Mouse (Mus musculus) cerebellum, adult 8-10 months (tissue): ENCODE measurements around the gene Tex19.2.
"Not testable (repeated sequence)": the region's sequence is repeated elsewhere in the genome, so short reads cannot be mapped to it uniquely, and the experiment has no call there.

Source experiments
- DNase-seq: peaks from one replicate; pipeline ENCODE4 v3.0.0; 2022

Tex19.2 gene

DNA sequence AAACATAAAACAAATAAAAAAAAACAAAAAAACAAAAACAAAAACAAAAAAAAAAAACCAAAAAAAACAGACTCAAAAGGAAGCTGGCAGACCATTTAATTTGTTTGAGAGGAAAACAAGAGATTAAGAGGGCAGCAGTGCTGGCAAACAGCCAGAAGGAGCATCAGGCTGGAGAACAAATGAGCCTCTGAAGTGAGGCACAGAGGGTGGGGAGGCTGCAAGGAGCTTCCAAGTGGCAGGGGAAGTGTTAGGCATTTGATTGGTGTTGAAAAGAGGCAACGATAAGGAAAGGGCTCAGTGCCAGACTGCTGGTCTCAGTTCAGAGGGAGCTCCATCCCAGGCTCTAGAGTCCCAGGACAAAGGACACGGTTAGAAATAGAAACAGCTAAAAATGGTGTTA lies 8.5 kb downstream of the Tex19.2 start:
- DNase-seq: peak; percentile 17

DNA sequence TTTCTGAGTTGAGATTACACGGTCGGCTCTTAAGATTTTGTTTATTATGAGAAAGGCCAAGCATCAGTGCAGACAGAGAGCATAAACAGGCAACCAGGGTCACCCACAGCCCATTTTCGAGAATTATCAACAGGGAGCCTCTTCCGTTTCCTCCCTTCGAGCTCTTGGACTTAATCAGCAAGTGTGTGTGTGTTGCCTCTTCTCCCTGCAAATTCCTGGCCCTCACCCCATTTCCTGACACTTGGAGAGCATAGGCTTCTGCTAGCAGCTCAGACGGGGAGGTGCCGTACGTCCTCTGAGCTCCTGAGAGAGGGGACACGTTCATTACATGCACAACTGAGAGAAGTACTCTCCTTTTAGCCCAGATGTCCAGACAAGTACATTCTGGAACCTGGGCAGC lies 10.4 kb downstream of the Tex19.2 start:
- DNase-seq: no peak

DNA sequence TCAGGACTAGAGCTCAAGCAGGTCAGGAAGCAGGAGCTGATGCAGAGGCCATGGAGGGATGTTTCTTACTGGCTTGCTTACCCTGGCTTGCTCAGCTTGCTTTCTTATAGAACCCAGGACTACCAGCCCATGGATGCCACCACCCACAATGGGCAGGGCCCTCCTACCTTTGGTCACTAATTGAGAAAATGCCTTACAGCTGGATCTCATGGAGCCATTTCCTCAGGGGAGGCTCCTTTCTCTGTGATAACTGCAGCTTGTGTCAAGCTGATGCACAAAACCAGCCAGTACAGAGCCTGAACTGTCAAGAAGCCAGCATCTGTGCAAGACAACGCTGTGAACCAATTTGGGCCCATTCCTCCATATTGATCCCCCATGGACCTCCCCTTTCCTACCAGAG lies 11.2 kb downstream of the Tex19.2 start:
- DNase-seq: not testable (repeated sequence)

DNA sequence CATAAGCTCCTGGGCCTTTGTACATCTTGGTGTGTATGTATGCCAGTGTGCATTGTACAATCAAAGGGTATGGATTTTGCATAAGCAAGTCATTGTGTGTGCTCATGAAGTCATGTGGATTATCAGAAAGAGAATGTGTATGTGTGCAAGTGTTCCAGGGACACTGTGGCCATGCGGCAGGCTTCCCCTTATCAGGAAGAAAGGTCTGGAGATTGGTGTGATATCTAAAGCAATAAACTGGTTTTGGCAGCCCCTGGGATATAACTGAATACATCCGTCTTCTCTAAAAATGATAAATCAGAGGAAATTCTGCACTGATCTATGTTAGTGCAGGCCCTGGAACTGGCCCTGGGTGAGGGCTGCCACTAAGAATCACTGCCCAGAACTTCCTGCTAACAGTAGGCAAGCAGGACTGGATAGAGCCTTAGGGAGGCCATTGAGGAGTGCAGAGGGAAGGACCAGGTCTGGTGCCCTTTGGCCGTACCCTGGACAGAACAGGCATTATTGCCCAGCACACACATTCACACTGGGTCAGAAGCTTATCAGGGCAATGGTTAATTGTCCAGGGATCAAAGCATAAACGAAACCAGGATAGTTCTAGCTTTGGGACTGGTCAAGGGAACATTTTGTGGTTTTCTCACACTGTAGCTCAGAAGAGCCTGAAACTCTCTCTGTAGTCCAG lies 17.2 kb downstream of the Tex19.2 start:
- DNase-seq: no peak

DNA sequence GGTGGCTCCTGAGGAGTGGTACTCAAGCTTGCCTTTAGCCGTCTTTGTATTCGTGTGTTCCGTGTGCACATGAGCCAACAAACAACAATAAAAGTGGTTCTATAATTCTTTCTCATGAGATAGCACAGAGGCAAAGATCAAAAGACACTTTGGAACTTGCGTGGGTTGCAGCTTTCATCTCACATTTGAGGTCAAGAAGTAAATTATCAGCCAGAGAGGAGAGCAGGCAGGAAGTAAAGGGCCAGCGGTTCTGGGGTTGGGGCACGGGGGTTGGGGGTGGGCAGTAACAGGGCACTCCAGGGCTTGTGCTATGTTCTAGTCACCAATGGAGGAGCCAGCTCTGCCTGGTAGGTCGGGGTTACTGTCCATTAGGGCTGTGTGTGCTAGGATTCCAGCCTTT lies 17.8 kb downstream of the Tex19.2 start:
- DNase-seq: no peak

DNA sequence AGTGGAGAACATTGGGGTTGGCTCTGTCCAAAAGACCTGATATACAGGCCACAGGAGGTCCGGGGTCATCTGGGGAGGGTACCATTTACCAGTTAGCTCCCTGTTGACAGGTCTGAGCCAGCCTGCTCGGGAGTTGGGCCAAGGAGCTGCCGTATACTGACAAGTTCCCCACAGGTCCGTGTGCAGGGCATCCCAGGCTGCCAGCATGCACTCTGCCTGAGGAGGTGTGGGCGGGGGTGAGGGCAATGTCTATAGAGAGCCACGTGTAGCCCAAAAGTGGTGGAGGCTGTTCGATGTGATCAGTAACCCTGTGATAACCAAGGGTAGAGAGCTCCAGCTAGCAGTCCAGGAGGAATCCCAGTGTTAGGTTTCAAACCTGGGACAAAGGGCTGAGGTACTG lies 18.7 kb downstream of the Tex19.2 start:
- DNase-seq: no peak

DNA sequence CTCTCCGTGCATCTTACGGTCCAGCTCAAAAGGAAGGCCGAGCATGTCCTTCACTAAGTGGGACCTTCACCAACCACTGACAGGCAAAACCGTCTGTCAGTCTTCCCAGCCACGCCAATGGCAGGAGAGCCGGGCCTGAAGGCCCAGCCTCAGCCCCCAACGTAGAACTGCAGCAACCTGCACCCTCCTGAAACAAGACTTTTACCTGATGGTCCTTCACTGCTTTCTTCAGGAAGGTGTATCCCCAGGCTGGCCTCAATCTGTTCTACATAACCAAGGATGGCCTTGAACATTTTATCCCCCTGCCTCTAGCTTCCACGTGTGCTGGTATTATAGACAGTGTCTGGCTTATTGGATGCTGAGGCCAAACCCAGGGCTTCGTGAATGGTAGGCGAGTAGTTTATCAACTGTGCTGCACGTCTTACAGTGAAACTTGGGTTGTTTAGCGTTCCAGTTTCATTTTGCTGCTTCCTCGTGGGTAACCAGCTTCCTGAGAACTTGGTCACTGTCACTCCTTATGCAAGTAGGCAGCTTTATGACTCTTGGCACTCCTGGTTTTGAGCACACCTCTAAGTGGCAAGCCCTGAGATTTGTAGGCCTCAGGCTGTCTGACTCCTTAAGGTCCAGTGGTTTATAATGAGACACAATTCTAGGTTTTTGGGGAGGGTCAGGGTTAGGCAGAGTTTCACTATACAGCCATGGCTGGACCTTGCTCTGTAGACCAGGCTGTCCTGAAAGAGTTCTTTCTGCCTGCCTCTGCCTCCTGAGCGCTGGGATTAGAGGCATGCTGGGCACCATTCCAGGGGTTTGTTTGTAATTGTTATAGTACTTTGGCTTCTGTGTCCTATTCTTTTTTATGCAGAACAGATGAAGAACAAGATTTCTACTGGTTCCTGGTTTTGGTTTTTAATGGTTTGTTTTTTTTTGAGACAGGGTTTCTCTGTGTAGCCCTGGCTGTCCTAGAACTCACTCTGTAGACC lies 25.6 kb downstream of the Tex19.2 start:
- no peak for DNase-seq

DNA sequence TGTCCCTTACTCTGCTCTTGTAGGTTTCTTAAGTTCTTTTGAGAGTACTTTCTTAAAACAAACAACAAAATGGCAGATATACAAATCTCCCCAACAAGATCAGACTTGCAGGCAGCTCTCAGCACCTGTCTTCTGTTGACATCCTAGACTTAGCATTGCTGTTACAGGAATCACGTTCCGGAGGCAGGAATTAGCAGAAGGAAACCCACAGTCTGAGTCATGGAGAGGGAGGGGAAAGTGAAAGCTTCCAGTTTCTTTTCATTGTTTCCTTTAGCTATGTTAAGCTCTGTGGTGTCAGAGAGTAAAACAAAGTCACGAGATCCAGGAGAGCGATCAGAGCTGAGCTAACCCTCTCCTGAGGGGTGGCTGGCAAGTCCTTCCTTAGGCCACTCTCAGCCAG lies 27.5 kb downstream of the Tex19.2 start:
- DNase-seq: no peak

DNA sequence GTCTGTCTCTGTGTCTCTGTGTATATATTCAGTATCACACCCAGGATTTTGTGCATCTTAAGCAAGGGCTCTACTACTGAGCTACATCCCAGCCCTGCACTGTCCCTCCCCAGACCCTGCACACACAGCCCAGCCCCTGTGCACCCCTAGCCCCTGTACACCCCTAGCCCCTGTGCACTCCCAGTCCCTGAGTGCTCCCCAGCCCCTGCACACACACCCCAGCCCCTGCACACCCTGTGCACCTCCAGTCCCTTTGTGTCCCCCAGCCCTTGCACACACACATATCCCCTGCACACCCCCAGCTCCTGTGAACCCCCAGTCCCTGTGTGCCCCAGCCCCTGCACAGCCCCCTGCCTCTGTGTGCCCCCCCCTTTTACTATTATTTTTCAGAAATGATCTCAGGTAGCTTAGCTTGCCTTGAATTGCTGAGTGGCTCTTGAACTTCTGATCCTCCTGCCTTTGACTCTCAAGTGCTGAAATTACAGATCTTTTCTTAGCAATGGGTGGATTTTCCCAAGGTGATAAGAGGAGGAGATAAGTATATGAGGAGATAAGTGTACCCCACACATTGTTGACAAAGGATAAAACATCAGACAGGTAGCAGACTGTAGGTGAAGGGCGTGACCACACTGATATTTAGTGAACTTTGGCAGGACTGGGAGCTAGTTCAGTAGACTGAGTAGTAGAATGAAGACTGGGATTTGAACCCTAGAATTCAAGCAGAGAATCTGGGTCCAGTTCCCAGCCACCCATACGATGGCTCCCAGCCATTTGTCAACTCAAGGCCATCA lies 28.5 kb downstream of the Tex19.2 start:
- DNase-seq: no peak

DNA sequence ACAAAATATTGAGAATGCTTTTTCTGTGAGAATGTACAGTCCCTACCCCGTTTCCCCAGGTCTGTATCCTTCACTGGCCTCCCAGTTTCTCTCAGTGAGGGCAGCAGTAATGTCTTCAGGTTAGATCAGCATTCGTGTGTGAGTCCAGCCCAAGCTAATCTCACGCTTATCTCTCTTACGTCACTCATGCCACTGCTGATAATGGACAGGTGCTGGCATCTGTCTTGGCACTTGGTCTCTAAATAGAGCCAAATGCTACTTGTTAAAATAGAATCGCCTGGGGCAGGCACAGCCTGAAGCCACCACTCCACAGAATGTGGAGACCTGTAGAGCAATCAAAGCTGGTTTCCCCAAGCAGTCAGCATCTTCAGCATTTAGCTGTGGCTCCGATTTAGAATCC lies 29.5 kb downstream of the Tex19.2 start:
- no peak for DNase-seq

DNA sequence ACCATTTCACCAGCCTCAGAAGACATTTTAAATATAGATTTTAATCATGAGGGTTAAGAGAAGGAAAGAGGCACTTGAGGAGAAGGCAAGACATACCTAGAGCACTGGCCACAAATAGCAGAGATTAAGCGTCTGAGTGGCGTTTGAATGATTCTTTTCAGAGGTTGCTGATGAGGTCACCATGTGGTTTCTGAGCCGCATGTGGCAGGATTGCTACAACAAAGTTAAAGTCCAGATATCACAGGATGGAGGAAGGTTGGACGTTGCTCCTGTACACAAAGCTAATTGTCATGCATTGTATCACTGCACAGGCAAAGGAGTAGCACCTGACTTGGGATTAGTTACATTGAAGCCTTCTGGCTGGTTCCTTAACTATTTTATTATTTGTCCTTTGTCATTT lies 32.2 kb downstream of the Tex19.2 start:
- DNase-seq: no peak

DNA sequence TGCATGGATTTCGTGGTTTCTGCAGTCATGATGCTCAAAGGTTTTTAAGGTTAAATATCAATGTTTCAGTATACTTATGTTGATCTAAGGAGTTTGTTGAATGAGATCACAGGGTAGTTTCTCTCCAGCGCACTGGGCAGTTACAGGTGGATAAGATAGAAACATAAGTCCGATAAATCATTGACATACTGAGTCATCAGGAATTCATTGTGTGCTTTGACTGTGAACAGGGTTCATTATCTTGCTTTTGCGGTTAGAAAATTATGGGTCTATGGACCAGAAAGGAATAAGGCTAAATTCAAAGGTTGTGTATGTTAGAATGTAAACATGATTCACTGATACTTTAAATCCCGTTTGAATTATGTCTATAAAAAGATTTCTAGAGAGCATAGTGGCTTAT lies 33.3 kb downstream of the Tex19.2 start:
- no peak for DNase-seq

DNA sequence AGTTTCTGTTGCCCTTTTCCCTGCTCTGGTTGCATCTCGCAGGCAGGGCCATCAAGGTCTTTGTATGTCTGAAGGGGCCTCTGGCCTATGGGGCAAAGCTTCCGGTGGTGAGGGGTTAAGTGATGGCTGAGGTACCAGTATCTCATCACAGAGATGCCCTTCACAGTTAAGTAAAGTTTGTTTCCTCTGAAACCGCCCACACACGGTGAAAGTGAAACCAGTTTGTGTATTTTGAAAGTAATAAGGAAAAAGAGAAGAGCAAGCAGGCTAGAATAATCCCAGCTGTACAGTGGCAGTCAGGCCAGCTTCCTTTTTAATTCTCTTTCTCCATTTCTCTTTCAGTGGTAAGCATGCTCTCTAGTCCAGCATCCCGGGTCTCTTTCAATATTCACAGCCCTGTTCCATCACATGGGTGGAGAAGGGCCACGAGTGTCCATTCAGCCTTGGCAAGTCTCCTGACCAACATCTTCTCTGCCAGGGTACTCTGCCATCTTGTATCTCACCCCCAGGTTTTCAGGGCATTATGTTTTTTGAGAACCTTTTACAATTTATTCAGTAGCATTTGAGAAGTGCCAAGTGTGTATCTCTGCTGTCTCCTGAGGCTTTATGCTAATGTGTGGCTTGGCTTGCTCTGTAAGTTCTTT lies 35.5 kb downstream of the Tex19.2 start:
- no peak for DNase-seq

DNA sequence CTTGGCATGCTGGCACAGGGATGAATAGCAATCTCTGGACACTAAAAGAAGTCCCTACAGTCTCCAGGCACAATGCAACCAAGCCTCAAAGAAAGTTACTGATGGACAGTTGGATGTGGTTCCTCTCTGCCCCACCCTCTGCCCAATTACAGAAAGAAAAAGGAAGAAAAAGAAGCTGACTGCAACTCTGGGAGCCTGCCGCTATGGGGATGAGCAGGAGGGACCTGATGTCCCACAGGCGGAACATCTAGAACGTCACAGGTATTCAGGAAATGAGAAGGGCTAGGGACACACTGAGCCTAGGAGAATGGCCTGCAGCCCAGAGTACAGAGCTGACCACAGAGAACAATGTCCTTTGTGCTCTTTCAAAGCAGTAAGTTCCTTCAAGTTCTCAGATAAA lies 36.2 kb downstream of the Tex19.2 start:
- DNase-seq: no peak

DNA sequence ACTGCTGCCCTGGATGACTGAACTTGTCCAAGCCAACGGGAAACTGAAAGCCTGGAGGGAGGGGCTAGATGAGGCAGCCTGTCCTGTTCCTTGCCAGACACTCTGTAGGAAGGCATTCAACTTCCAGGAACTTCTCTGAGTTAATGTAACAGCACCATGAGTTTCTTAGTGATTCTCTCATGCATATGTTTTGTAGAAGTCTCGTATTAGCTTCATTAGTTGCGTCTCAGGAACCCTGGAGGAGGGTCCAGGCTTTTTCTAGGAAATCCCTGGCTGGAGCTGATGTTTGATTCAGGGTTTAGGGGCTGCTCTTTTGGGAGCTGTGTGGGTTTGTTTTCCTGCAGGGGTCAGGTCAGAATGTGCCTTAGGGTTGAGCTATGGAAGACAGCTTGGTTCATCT lies 37.4 kb downstream of the Tex19.2 start, which contains the start of gene Sectm1a:
Sectm1a (minus strand) TSS at position 101 of the 400 bp plus-strand sequence.
- no peak for DNase-seq

DNA sequence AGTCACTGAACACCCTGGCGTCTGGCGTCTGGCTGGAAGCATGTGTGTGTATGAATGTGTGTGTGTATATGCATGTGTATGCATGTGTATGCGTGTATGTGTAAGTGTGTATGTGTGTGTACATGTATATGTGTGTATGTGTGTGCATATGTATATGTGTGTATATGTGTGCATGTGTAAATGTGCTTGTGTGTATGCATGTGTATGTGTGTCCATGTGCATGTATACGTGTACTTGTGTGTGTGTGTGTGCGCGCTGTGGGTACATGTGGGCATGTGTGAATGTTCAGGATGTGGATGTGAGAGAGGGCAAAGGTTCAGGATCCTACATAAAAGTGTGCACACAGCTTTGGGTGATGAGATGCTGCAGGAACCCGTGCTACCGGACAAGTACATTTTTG lies 38.1 kb downstream of the Tex19.2 start:
- DNase-seq: no peak

DNA sequence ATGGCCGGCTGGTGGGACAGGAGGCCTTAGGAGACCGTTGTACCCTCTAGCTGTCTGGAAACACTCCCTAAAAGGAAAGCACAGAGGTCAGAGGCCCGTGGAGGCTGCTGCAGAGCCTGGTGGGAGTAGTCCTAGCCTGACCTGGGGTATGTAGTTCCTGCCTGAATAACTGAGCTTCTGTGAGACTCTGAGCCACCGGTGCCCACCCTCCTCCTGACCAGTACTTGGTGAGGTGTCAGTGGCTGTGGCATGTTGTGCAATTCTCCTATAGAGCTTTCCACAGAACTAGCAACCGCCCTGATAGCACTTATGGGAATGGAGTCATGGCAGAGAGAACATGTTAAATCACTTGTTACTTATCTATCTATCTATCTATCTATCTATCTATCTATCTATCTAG lies 42.8 kb downstream of the Tex19.2 start:
- DNase-seq: no peak

DNA sequence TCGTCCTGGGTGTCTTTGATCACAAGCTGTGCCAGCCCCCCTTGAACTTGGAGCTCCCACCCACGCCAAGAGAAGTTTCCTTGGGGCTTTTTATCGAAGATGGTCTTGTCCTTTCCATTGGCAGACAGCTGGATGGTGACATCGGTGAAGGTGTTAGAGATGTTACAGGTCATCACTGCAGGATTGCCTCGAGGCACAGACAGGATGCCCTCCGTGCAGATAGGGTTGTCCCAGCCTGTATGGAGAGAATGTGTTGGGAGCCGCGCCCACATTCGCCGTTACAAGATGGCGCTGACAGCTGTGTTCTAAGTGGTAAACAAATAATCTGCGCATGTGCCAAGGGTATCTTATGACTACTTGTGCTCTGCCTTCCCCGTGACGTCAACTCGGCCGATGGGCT lies 48.8 kb downstream of the Tex19.2 start:
- not testable (repeated sequence) for DNase-seq

DNA sequence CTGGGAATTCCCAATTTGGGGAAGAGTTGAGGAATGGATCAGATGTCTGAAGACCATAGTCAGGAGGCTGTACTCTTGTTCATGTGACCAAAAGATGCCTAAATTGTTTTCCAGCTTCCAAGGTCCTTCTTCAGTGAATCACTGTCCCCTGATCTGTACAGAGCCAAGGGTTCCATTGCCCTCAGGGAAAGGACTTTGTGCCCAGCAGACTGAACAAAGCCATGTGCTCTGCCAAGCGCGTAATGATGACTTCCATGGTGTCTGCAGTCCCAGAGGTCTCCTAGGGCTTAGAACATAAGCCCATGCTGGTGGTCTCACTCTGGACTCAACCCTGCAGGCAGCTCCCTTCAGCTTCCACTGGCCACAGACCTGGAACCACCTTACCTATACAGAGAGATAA lies 50.6 kb downstream of the Tex19.2 start:
- no peak for DNase-seq
